Mouse (Mus musculus) erythroid progenitor cell, adult 5-6 weeks (primary cell): ENCODE measurements around the gene Gm49776. TPM values are rescaled to one million over a fixed set of nuclear protein-coding genes. Genes with fewer than 3 reads are reported as not detected.
"Not testable (repeated sequence)": the region's sequence is repeated elsewhere in the genome, so short reads cannot be mapped to it uniquely, and the experiment has no call there.

Source experiments
- ATAC-seq: replicated peaks from 2 replicates; pipeline ENCODE4 v1.8.0; 2016; ENCODE audit warnings: moderate number of reproducible peaks, mild to moderate bottlenecking, moderate TSS enrichment, inconsistent platforms; ENCODE audit not compliant: poor library complexity, low FRiP score, severe bottlenecking
- total RNA-seq, 2 experiments: library from RNA; stranded (forward) in 1 of 2; stranded (reverse) in 1 of 2; fragments of 150-400 nt in 1 of 2; fragments of 186-747, 209-891 nt in 1 of 2; gene quantifications; 2 replicates each; pipeline versions ENCODE4 v1.2.3 to v1.2.4; 2015 to 2017; ENCODE audit warnings: low replicate concordance in 2 of 2

Gene Gm49776
- total RNA-seq, 2 experiments from 2014 or later, result not detected

- peak; percentile 64; the same call in 1 of the 2 replicates for ATAC-seq
Measured at GRCm38 (mm10) chr16:18211417-18212171, 46.5 kb downstream of the Gm49776 start.

GRCm38 (mm10) chr16:18210701-18211416 is 47.3 kb downstream of the Gm49776 start:
- ATAC-seq, result no peak

DNA sequence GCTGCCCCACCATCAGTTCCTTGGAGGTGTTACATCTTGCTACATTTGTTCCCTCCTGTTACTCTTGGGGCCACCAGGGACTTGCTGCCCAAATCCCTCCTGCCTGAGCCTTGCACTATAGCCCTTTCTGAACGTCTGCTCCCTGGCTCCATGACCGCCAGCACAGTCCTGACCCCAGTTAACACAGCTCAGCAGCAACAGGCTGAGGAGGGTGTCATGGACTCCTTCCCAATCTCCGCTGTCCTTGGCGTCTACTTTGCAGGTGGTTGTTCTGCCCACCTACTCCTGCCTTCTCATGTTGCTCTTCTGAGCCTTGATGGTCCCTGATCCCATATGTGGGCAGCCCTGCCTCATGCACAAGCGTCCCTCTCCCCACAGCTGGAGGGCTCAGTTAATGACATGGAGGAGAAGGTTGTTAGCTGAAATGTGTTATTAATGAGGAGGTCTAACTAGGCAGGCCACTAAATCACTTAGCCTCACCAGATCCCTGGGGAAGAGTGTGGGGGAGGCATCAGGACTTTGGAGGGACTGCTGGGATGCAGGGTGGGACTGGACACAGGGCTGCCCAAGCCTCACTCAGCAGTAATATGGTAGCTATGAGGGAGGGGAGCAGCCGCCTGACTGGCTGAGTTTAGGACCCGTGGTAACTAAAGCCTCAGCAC is 54.6 kb downstream of the Gm49776 start:
- no peak for ATAC-seq

GRCm38 (mm10) chr16:18202061-18202460 is 56.1 kb downstream of the Gm49776 start:
- no peak for ATAC-seq

- ATAC-seq, result no peak
Measured at GRCm38 (mm10) chr16:18201620-18202019, 56.5 kb downstream of the Gm49776 start.

GRCm38 (mm10) chr16:18200062-18200461 is 58.1 kb downstream of the Gm49776 start:
- ATAC-seq, result no peak

DNA sequence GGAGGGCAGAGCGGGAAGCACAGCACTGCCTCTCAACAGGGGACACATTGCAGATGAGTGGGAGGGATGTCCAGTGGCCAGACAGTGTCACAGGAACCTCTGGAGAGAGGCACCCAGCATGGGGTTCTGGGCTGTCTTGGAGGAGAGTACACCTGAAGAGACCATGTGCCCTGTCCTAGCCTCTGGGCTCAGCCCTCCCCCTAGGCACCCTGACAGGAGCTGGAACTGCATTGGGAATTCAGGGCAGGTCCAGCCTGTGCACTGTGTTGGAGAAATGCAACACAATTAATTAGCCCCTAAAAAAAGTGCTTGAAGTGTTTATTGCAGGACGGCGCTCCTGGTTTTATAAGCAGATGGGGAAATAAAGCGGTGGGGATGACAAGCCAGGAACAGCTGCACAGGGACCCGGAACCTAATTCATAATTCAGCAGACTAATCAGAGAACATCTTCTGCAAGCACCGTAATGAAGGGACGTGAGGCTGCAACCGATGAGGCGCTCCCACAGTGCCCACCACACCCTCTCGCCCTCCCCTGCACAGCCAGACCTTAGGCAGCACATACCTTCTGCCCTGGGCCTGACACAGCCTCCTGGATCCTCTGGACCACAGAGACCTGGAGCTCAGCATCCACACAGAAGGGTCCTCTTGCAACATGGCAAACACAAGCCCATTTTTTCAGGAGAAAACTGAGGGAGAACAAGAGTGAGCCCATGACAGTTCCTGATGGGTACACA is 59.6 kb downstream of the Gm49776 start:
- ATAC-seq, result no peak

DNA sequence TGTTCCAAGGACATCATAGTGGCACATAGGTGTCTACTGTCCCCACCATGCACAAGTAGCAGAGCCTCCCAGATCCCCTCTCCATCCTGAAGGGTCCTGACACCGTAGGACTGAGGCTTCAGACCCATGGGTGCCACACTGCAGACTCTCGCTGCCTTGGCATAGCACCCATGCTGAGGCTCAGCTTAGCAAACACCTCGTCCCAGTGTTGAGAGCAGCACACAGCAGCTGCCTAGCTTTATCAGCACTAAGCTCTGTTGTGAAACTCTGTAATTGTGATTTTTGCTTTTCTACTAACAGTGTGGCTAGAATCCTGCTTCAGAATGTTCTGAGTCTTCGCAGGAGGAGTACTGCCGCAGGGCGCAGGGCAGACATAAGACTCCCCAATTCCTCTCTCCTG is 60.2 kb downstream of the Gm49776 start:
- ATAC-seq, result no peak

DNA sequence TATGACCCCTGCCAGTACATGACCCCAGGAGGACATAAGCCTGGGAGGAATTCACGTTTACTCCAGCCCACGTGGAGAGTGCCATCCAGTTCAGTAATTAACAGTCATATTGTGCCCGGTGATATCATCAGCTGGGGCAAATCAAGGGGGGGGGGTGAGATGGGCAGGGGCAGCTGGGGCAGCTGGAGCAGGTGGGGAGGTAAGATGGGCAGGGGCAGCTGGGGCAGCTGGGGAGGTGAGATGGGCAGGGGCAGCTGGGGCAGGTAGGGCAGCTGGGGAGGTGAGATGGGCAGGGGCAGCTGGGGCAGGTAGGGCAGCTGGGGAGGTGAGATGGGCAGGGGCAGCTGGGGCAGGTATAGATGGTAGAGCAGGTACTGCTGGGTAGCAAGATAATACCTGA is 62.6 kb downstream of the Gm49776 start:
- ATAC-seq, result not testable (repeated sequence)

Other genes starting within 250 kb of the Gm49776 start
- 8.4 TPM in 1 of 2 replicates, not detected in the other for gene Dgcr6, start 205.5 kb downstream of the Gm49776 start, total RNA-seq (2015; ENCODE audit: low replicate concordance)
- 2.1 TPM in 1 of 2 replicates, not detected in the other for gene Dgcr6, start 205.5 kb downstream of the Gm49776 start, total RNA-seq (2017; ENCODE audit: low replicate concordance)
- gene Prodh, start 168.1 kb downstream of the Gm49776 start, total RNA-seq (2015; ENCODE audit: low replicate concordance), result not detected in 2 replicates
- 3.4 and 5.0 TPM in 2 replicates for gene Prodh, start 168.1 kb downstream of the Gm49776 start, total RNA-seq (2017; ENCODE audit: low replicate concordance)
- gene Rtn4r, start 130.7 kb downstream of the Gm49776 start, total RNA-seq (2015; ENCODE audit: low replicate concordance), result 1.4 TPM in 1 of 2 replicates, not detected in the other
- 1.6 TPM in 1 of 2 replicates, not detected in the other for gene Rtn4r, start 130.7 kb downstream of the Gm49776 start, total RNA-seq (2017; ENCODE audit: low replicate concordance)
- gene Ccdc188, start 40.4 kb downstream of the Gm49776 start, total RNA-seq (2015; ENCODE audit: low replicate concordance), result not detected in 2 replicates
- gene Ccdc188, start 40.4 kb downstream of the Gm49776 start, total RNA-seq (2017; ENCODE audit: low replicate concordance), result not detected in 2 replicates
- 1.4 TPM in 1 of 2 replicates, not detected in the other for gene Zdhhc8, start 23.2 kb downstream of the Gm49776 start, total RNA-seq (2015; ENCODE audit: low replicate concordance)
- 2.2 TPM in 1 of 2 replicates, not detected in the other for gene Zdhhc8, start 23.2 kb downstream of the Gm49776 start, total RNA-seq (2017; ENCODE audit: low replicate concordance)
- 51.2 and 52.4 TPM in 2 replicates for gene Trmt2a, start 9.6 kb downstream of the Gm49776 start, total RNA-seq (2015; ENCODE audit: low replicate concordance)
- 20.2 and 30.0 TPM in 2 replicates for gene Trmt2a, start 9.6 kb downstream of the Gm49776 start, total RNA-seq (2017; ENCODE audit: low replicate concordance)
- gene Ranbp1, start 9.6 kb downstream of the Gm49776 start, total RNA-seq (2015; ENCODE audit: low replicate concordance), result 144 and 145 TPM in 2 replicates
- gene Ranbp1, start 9.6 kb downstream of the Gm49776 start, total RNA-seq (2017; ENCODE audit: low replicate concordance), result 76.8 and 133 TPM in 2 replicates
- 121 and 133 TPM in 2 replicates for gene Dgcr8, start 30.9 kb upstream of the Gm49776 start, total RNA-seq (2015; ENCODE audit: low replicate concordance)
- 138 and 218 TPM in 2 replicates for gene Dgcr8, start 30.9 kb upstream of the Gm49776 start, total RNA-seq (2017; ENCODE audit: low replicate concordance)
- gene Tango2, start 89.8 kb upstream of the Gm49776 start, total RNA-seq (2015; ENCODE audit: low replicate concordance), result 61.3 and 62.5 TPM in 2 replicates
- 47.2 and 51.9 TPM in 2 replicates for gene Tango2, start 89.8 kb upstream of the Gm49776 start, total RNA-seq (2017; ENCODE audit: low replicate concordance)
- gene Arvcf, start 89.9 kb upstream of the Gm49776 start, total RNA-seq (2015; ENCODE audit: low replicate concordance), result 3.2 and 8.8 TPM in 2 replicates
- gene Arvcf, start 89.9 kb upstream of the Gm49776 start, total RNA-seq (2017; ENCODE audit: low replicate concordance), result 6.2 and 22.0 TPM in 2 replicates
- 117 and 217 TPM in 2 replicates for gene Txnrd2, start 168.1 kb upstream of the Gm49776 start, total RNA-seq (2015; ENCODE audit: low replicate concordance)
- 138 and 221 TPM in 2 replicates for gene Txnrd2, start 168.1 kb upstream of the Gm49776 start, total RNA-seq (2017; ENCODE audit: low replicate concordance)
- 129 and 131 TPM in 2 replicates for gene Comt, start 168.5 kb upstream of the Gm49776 start, total RNA-seq (2015; ENCODE audit: low replicate concordance)
- gene Comt, start 168.5 kb upstream of the Gm49776 start, total RNA-seq (2017; ENCODE audit: low replicate concordance), result 66.4 and 67.4 TPM in 2 replicates
- 17.2 and 18.7 TPM in 2 replicates for gene Gnb1l, start 240.4 kb upstream of the Gm49776 start, total RNA-seq (2015; ENCODE audit: low replicate concordance)
- gene Gnb1l, start 240.4 kb upstream of the Gm49776 start, total RNA-seq (2017; ENCODE audit: low replicate concordance), result 1.2 TPM in 1 of 2 replicates, not detected in the other
- gene Rtl10, start 240.6 kb upstream of the Gm49776 start, total RNA-seq (2015; ENCODE audit: low replicate concordance), result 2.9 and 5.0 TPM in 2 replicates
- gene Rtl10, start 240.6 kb upstream of the Gm49776 start, total RNA-seq (2017; ENCODE audit: low replicate concordance), result 1.0 and 3.0 TPM in 2 replicates